Mouse (Mus musculus): ENCODE results near the gene Dab1.

DNA sequence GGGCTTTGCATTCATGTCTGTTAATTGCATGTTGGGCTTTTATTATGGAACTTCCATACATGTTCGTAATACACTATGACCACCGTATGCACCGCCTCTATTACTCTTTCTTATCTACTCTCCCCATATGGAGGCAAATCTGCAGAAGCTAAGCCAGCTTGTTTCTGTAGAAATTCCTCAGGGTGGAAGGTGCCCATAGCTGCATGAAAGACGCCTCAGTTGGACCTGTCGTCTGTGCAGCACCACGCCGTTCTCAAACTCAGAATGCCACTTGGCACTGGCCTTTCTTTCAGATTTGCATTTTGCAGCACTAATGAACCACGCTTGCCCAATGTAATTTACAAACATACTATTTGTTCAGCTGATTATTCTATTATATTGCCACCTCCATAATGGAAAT lies 1150.4 kb downstream of the Dab1 start:
- TF ChIP-seq CTCF (IDR thresholded peaks at IDR 0.05; ENCODE audit: low read depth) (no peak), EP300 (IDR thresholded peaks at IDR 0.05; ENCODE audit: low read depth) (no peak)
